Mouse (Mus musculus) intestine, embryonic 16.5 days (tissue): ENCODE results near the gene Snrnp40. TPM values are rescaled to one million over a fixed set of nuclear protein-coding genes. Genes with fewer than 3 reads are reported as not detected.

Source experiments
- ATAC-seq: fragments of 200-750 bp; cut with Nextera tagmentation; 2 replicates; pipeline ENCODE4 v1.8.0; 2017; ENCODE audit warnings: moderate TSS enrichment, moderate library complexity
- H3K27ac ChIP-seq: fragments of 300-500 bp; sonication (generic); 2 replicates; pipeline ENCODE4 v1.5.1; 2014; ENCODE audit warnings: mild to moderate bottlenecking, low read length
- H3K27me3 ChIP-seq: fragments of 300-500 bp; sonication (generic); replicated peaks from 2 replicates; pipeline ENCODE4 v1.6.1; 2014; ENCODE audit warnings: low read length, control low read depth, mixed read lengths; ENCODE audit not compliant: control insufficient read depth, insufficient read depth
- H3K36me3 ChIP-seq: fragments of 300-500 bp; sonication (generic); 2 replicates; pipeline ENCODE4 v1.6.1; 2014; ENCODE audit warnings: low read length, control low read depth; ENCODE audit not compliant: control insufficient read depth, insufficient read depth
- H3K4me1 ChIP-seq: fragments of 300-500 bp; sonication (generic); 2 replicates; pipeline ENCODE4 v1.6.1; 2014; ENCODE audit warnings: low read length, control low read depth, mixed read lengths; ENCODE audit not compliant: control insufficient read depth, insufficient read depth
- H3K4me2 ChIP-seq: fragments of 300-500 bp; sonication (generic); 2 replicates; pipeline ENCODE4 v1.6.1; 2014; ENCODE audit warnings: low read depth, low read length, control low read depth
- H3K4me3 ChIP-seq: fragments of 300-500 bp; sonication (generic); 2 replicates; pipeline ENCODE4 v1.5.1; 2014; ENCODE audit warnings: mild to moderate bottlenecking, low read length
- H3K9ac ChIP-seq: fragments of 300-500 bp; sonication (generic); 2 replicates; pipeline ENCODE4 v1.6.1; 2014; ENCODE audit warnings: low read depth, low read length
- H3K9me3 ChIP-seq: fragments of 300-500 bp; sonication (generic); 2 replicates; pipeline ENCODE4 v1.6.1; 2016; ENCODE audit warnings: low read length, control low read depth; ENCODE audit not compliant: control insufficient read depth
- WGBS: fragments of 180-500 bp; shearing (Covaris S2); extraction: QIAGEN DNeasy Blood & Tissue Kit; methylation state at CpG from one replicate; pipeline ENCODE4 v1.1.7; 2014; 5-methylcytosine and 5-hydroxymethylcytosine counted together
- polyA plus RNA-seq: library from polyadenylated mRNA; unstranded; fragments of >200 nt; fragmentation: Nextera tagmentation; extraction: Ambion mirVana; gene quantifications from 2 replicates; pipeline ENCODE4 v1.2.1, GENCODE M21; 2015

Gene Snrnp40
- polyA plus RNA-seq: 108 and 118 TPM in 2 replicates

DNA sequence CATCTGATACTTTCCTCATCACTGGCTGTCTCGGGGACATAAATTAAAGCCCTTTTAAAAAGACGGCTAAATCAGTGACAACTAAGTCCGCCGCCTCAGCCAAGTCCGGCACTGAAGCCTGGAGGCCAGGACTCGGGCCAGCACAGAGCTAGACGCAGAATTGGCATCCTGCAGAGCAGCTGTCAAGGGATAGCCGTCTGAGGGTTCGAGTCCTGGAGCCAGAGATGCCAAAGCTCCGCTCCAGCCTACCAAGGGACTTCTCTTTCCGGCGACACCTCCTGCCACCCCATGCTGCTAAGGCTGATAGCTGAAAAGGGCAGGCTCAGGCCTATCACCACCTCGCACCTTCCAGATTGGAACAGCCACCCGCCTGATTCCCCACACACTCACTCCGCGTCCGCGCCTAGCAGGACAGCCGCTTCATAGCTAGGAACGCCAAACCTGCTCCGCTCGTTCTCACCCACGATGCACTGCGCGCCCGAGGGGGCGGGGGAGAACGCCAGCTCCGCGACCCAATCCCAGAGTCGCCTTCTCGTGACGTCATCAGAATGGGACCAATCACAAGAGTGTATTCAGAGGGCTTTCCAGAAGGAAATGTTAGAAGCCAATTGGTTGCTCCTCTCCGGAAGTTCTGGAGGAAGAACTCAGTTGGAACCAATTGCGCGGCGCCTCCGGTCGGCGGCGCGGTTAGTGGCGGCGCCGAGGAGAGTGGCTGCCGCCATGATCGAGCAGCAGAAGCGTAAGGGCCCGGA, at the start of gene Snrnp40, which contains the start of gene Zcchc17:
Snrnp40 (plus strand) TSS at position 647 of the 752 bp plus-strand sequence.
Zcchc17 (minus strand) TSS at position 458 of the 752 bp plus-strand sequence.
- Histone ChIP-seq H3K36me3 (no peaks in the 10 kb centered on the region), H3K9ac (peak within 1 kb of the TSS; percentile 96), H3K4me2 (peak within 1 kb of the TSS; percentile 80), H3K4me1 (peaks cover 13% of the 10 kb centered on the region), H3K4me3 (peak within 1 kb of the TSS; percentile 90), H3K9me3 (no peaks in the 10 kb centered on the region), H3K27ac (peak within 1 kb of the TSS; percentile 74), H3K27me3 (no peaks in the 10 kb centered on the region)
- WGBS: under 1% methylated on average over 49 of the region's 49 CpGs
- ATAC-seq: peak; percentile 99

GRCm38 (mm10) chr4:130312526-130312925, 47.4 kb upstream of the Snrnp40 start:
- Histone ChIP-seq H3K27me3 (peaks cover 15% of the 10 kb centered on the region), H3K4me2 (no peak overlapping the region), H3K36me3 (no peaks in the 10 kb centered on the region), H3K9ac (no peak overlapping the region), H3K9me3 (no peaks in the 10 kb centered on the region), H3K4me1 (peaks cover 7% of the 10 kb centered on the region), H3K4me3 (no peak overlapping the region), H3K27ac (no peak overlapping the region)
- 81% methylated on average over 3 of the region's 3 CpGs for WGBS
- ATAC-seq: no peak

- Histone ChIP-seq H3K4me2 (no peak overlapping the region), H3K9ac (no peak overlapping the region), H3K9me3 (no peaks in the 10 kb centered on the region), H3K27me3 (peaks cover 10% of the 10 kb centered on the region), H3K4me3 (no peak overlapping the region), H3K4me1 (peaks cover 5% of the 10 kb centered on the region; the same call in 1 of the 2 replicates), H3K27ac (no peak overlapping the region), H3K36me3 (no peaks in the 10 kb centered on the region)
- 87% methylated on average over 4 of the region's 4 CpGs for WGBS
- no peak for ATAC-seq
Measured at GRCm38 (mm10) chr4:130313552-130313951, 46.4 kb upstream of the Snrnp40 start.

- 71% methylated on average over 13 of the region's 13 CpGs for WGBS
- H3K27me3 ChIP-seq: no peaks in the 10 kb centered on the region
- H3K4me2 ChIP-seq: no peak overlapping the region
- no peak overlapping the region for H3K9ac ChIP-seq
- peaks cover 2% of the 10 kb centered on the region; the same call in 1 of the 2 replicates for H3K36me3 ChIP-seq
- H3K4me1 ChIP-seq: peaks cover 3% of the 10 kb centered on the region; the same call in 1 of the 2 replicates
- no peak overlapping the region for H3K27ac ChIP-seq
- H3K9me3 ChIP-seq: no peaks in the 10 kb centered on the region
- H3K4me3 ChIP-seq: no peak overlapping the region
- ATAC-seq: no peak
Measured at GRCm38 (mm10) chr4:130315771-130316527, 44.0 kb upstream of the Snrnp40 start.

DNA sequence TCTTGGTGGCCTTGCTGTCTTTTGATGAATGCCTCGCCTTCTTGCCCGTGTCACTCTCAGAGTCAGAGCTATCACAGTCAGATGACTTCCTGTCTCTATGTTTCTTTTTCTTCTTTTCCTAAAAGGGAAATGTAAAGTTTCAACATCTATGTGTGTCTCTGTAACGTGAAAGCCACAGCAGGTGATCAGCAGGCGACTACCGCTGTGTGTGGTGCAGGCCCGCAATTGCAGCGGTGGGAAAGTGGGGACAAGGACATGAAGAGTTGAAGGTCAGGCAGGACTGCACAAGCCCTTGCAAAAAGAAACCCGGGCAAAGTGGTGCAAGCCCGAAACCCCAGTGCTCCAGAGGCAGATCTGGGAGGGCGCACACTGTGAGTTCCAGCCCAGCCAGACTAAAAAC, 43.2 kb upstream of the Snrnp40 start:
- peaks cover 2% of the 10 kb centered on the region; the same call in 1 of the 2 replicates for H3K36me3 ChIP-seq
- H3K27me3 ChIP-seq: no peaks in the 10 kb centered on the region
- no peak overlapping the region for H3K4me3 ChIP-seq
- H3K9ac ChIP-seq: no peak overlapping the region
- H3K4me1 ChIP-seq: peaks cover 3% of the 10 kb centered on the region; the same call in 1 of the 2 replicates
- no peak overlapping the region for H3K4me2 ChIP-seq
- H3K9me3 ChIP-seq: no peaks in the 10 kb centered on the region
- no peak overlapping the region for H3K27ac ChIP-seq
- ATAC-seq: no peak
- 87% methylated on average over 10 of the region's 10 CpGs for WGBS

GRCm38 (mm10) chr4:130318122-130318521, 41.8 kb upstream of the Snrnp40 start:
- no peak overlapping the region for H3K4me2 ChIP-seq
- peaks cover 3% of the 10 kb centered on the region; the same call in 1 of the 2 replicates for H3K4me1 ChIP-seq
- peaks cover 5% of the 10 kb centered on the region for H3K36me3 ChIP-seq
- H3K9me3 ChIP-seq: no peaks in the 10 kb centered on the region
- no peak for ATAC-seq
- H3K27ac ChIP-seq: no peak overlapping the region
- H3K27me3 ChIP-seq: no peaks in the 10 kb centered on the region
- WGBS: 64% methylated on average over 3 of the region's 3 CpGs
- H3K4me3 ChIP-seq: no peak overlapping the region
- no peak overlapping the region for H3K9ac ChIP-seq

GRCm38 (mm10) chr4:130319564-130319963, 40.4 kb upstream of the Snrnp40 start:
- Histone ChIP-seq H3K4me2 (no peak overlapping the region), H3K27me3 (no peaks in the 10 kb centered on the region), H3K9me3 (no peaks in the 10 kb centered on the region), H3K4me1 (peaks cover 3% of the 10 kb centered on the region; the same call in 1 of the 2 replicates), H3K9ac (no peak overlapping the region), H3K4me3 (no peak overlapping the region), H3K27ac (no peak overlapping the region), H3K36me3 (peaks cover 5% of the 10 kb centered on the region)
- ATAC-seq: no peak
- WGBS: 83% methylated on average over 7 of the region's 7 CpGs

DNA sequence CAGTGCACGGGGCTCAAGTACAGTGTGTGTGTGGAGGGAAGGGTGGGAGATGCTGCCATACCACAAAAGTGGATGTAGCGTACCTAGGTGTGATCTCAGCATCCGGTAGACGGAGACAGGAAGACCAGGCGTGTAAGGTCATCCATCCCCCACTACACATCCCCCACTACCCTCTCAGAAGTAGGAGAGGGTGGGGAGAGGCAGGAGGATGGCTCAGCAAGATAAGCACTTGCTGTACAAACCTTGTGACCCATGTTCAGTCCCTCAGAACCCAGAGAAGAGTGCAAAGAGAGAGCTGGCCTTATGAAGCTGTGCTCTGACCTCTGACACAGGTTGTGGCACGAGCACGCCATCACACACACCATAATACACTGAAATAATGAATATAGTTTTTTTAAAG, 38.3 kb upstream of the Snrnp40 start:
- Histone ChIP-seq H3K36me3 (peaks cover 9% of the 10 kb centered on the region), H3K9ac (no peak overlapping the region), H3K27ac (no peak overlapping the region), H3K4me3 (no peak overlapping the region), H3K4me1 (no peaks in the 10 kb centered on the region), H3K9me3 (no peaks in the 10 kb centered on the region), H3K27me3 (no peaks in the 10 kb centered on the region), H3K4me2 (no peak overlapping the region)
- 91% methylated on average over 7 of the region's 7 CpGs for WGBS
- no peak for ATAC-seq

- WGBS: 73% methylated on average over 7 of the region's 7 CpGs
- Histone ChIP-seq H3K27me3 (no peaks in the 10 kb centered on the region), H3K9me3 (no peaks in the 10 kb centered on the region), H3K4me3 (no peak overlapping the region), H3K36me3 (peaks cover 9% of the 10 kb centered on the region), H3K9ac (no peak overlapping the region), H3K4me1 (no peaks in the 10 kb centered on the region), H3K27ac (no peak overlapping the region), H3K4me2 (no peak overlapping the region)
- no peak for ATAC-seq
Measured at GRCm38 (mm10) chr4:130322567-130322966, 37.4 kb upstream of the Snrnp40 start.
